Mouse (Mus musculus): ENCODE data around the gene Zscan20. TPM values are rescaled to one million over a fixed set of nuclear protein-coding genes. Genes with fewer than 3 reads are reported as not detected.
A peak's percentile ranks its signal among the peaks of the same experiment; 100 is the strongest.
"Not testable (repeated sequence)": the region's sequence is repeated elsewhere in the genome, so short reads cannot be mapped to it uniquely, and the experiment has no call there.

The Zscan20 gene
- polyA plus RNA-seq, 1 experiment from 2014 or later, result 5.7 TPM

DNA sequence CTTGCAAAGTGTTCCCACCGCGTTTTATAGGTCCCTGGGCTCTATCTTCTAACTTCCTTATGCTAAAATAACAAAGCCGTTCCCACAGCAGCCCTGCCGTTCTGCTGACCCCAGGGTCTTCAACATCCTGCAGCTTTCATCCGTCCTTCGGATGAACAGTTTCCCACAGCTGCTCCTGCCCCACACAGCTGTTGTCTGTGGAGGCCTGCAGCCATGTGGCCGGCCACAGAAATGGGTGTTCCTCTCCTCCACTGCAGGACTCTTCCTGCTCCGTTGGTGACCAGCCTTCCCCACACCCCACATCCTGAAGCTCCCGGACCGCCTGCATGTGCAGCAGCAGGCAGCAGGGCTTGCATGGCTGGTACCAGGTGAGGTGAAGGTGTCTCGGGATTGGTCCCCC is 27.4 kb upstream of the Zscan20 start:
- H3K9ac ChIP-seq (replicated peaks), result no peak overlapping the region
- no peak overlapping the region for H3K4me3 ChIP-seq (replicated peaks)
- H3K4me2 ChIP-seq (replicated peaks), result no peak overlapping the region
- H3K36me3 ChIP-seq, result no peaks in the 10 kb centered on the region
- peaks cover 15% of the 10 kb centered on the region for H3K4me1 ChIP-seq (replicated peaks)
- ATAC-seq, result no peak
- H3K27ac ChIP-seq, result no peak overlapping the region
- no peaks in the 10 kb centered on the region for H3K9me3 ChIP-seq
- H3K27me3 ChIP-seq, result no peaks in the 10 kb centered on the region
- 57% methylated on average over 11 of the region's 11 CpGs for WGBS

- WGBS, result 62% methylated on average over 10 of the region's 10 CpGs
- Histone ChIP-seq H3K27me3 (no peaks in the 10 kb centered on the region), H3K27ac (peak overlapping the region; percentile 7; the same call in 1 of the 2 replicates), H3K36me3 (no peaks in the 10 kb centered on the region), H3K4me1 (replicated peaks) (peaks cover 15% of the 10 kb centered on the region), H3K4me2 (replicated peaks) (no peak overlapping the region), H3K4me3 (replicated peaks) (no peak overlapping the region), H3K9me3 (no peaks in the 10 kb centered on the region), H3K9ac (replicated peaks) (no peak overlapping the region)
- ATAC-seq, result no peak
Measured at GRCm38 (mm10) chr4:128635894-128636585, 26.1 kb upstream of the Zscan20 start.

- H3K27ac ChIP-seq, result no peak overlapping the region
- H3K4me2 ChIP-seq (replicated peaks), result no peak overlapping the region
- H3K36me3 ChIP-seq, result no peaks in the 10 kb centered on the region
- WGBS, result 77% methylated on average over 7 of the region's 7 CpGs
- no peaks in the 10 kb centered on the region for H3K27me3 ChIP-seq
- H3K4me1 ChIP-seq (replicated peaks), result peaks cover 15% of the 10 kb centered on the region
- no peak overlapping the region for H3K9ac ChIP-seq (replicated peaks)
- ATAC-seq, result no peak
- no peaks in the 10 kb centered on the region for H3K9me3 ChIP-seq
- no peak overlapping the region for H3K4me3 ChIP-seq (replicated peaks)
Measured at GRCm38 (mm10) chr4:128635451-128635850, 25.6 kb upstream of the Zscan20 start.

GRCm38 (mm10) chr4:128621109-128621508 is 11.2 kb upstream of the Zscan20 start:
- Histone ChIP-seq H3K27ac (no peak overlapping the region), H3K4me3 (replicated peaks) (no peak overlapping the region), H3K9me3 (no peaks in the 10 kb centered on the region; the same call in 1 of the 2 replicates), H3K36me3 (no peaks in the 10 kb centered on the region), H3K4me1 (replicated peaks) (no peaks in the 10 kb centered on the region), H3K4me2 (replicated peaks) (no peak overlapping the region), H3K9ac (replicated peaks) (no peak overlapping the region), H3K27me3 (no peaks in the 10 kb centered on the region)
- no peak for ATAC-seq
- WGBS, result 91% methylated on average over 8 of the region's 8 CpGs

DNA sequence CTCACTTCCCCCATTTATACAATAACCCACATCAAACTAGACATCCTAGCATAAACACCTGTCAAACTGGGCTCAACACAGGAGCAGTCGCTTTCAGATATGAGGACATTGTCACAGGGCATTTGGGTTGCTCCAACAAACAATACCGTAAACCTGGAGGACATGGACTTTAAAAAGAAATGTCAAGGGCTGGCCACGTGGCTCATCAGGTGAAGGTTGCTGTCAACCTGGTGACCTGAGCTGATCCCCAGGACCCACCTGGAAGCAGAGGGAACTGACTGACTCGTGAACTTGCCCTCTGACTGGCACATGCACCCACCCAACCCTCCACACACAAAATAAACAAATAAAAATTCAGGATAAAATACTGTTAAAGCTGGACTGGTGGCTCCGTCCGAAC is 10.7 kb upstream of the Zscan20 start:
- H3K36me3 ChIP-seq, result no peaks in the 10 kb centered on the region
- no peaks in the 10 kb centered on the region for H3K4me1 ChIP-seq (replicated peaks)
- H3K9ac ChIP-seq (replicated peaks), result no peak overlapping the region
- no peaks in the 10 kb centered on the region; the same call in 1 of the 2 replicates for H3K9me3 ChIP-seq
- H3K4me3 ChIP-seq (replicated peaks), result no peak overlapping the region
- WGBS, result 87% methylated on average over 6 of the region's 6 CpGs
- H3K27ac ChIP-seq, result no peak overlapping the region
- no peaks in the 10 kb centered on the region for H3K27me3 ChIP-seq
- ATAC-seq, result no peak
- no peak overlapping the region for H3K4me2 ChIP-seq (replicated peaks)

- Histone ChIP-seq H3K4me2 (replicated peaks) (no peak overlapping the region), H3K27me3 (no peaks in the 10 kb centered on the region), H3K4me3 (replicated peaks) (no peak overlapping the region), H3K27ac (no peak overlapping the region), H3K4me1 (replicated peaks) (no peaks in the 10 kb centered on the region), H3K36me3 (no peaks in the 10 kb centered on the region), H3K9me3 (no peaks in the 10 kb centered on the region), H3K9ac (replicated peaks) (no peak overlapping the region)
- WGBS, result 55% methylated on average over 2 of the region's 2 CpGs
- no peak for ATAC-seq
Measured at GRCm38 (mm10) chr4:128618963-128619362, 9.1 kb upstream of the Zscan20 start.

DNA sequence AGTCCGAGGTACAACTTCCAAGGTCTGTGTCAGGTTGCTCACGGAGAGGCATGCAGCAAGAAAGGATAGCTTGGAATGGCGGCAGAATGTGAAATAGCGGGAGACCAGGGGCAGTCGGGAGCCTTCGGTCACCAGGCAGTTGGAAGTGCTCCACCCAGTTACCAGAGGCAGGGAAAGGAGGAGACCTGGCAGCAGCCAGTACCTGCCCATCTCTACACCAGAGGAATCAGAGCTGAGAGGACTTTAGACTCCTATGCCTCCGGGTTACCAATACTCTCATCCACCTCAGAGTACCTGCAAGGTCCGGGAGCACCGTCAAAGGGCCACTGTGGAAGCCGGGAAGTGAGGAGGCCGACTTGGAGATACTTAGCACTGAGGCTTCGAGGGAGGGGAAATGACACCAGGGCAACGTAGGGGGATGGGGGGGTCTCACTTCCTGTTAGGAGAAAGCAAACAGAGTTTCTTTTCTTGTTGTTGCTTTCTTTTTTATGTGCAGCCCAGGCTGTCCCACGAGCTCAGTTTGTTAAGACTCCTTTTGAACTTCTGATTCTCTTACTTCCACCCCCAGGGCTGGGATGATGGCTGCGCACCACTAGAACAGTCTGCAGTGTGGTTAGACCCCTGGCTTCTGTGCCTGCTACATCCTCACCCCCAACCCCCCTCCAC is 8.5 kb upstream of the Zscan20 start, which contains the start of gene Tlr12:
TSS of gene Tlr12 (minus strand) at position 374 of the 666 bp plus-strand sequence.
- no peak within 1 kb of the TSS for H3K4me2 ChIP-seq (replicated peaks)
- H3K4me1 ChIP-seq (replicated peaks), result no peaks in the 10 kb centered on the region
- H3K9me3 ChIP-seq, result no peaks in the 10 kb centered on the region

DNA sequence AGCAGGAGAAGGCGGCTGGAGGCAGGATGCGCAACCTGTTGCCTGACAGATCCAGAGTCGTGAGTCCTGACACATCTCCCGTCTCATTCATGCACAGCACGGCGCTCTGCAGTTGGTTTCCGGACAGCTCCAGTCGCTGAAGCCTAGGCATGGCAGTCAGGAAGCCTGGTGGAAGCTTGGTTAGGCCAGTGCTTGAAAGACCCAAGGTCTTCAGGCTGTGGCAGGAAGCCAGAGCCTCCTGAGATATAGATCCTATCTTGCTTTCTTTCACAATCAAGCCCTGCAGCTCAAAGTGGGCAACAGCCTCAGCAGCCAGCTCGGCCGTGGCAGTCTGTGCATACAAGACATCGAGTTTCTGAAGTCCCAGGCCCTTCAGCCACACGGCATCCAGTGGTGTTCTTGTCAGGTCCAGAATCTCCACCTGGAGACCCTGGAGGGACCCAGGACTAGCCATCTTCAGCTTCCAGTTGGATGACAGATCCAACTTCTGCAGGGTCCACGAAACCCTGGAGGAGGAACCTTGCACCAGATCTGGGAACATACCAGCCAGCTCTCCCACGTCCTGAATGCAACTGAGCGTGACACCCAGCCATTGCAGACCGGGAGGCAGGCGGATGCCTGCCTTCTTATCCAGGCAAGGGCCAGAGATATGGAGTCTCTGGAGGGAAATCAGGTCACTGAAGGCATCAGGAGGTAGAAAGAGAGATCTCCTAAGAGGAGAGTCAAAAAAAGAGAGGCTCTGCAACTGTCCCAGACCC is 7.6 kb upstream of the Zscan20 start:
- no peaks in the 10 kb centered on the region for H3K4me1 ChIP-seq (replicated peaks)
- ATAC-seq, result no peak
- H3K27ac ChIP-seq, result no peak overlapping the region
- no peaks in the 10 kb centered on the region for H3K9me3 ChIP-seq
- WGBS, result 67% methylated on average over 17 of the region's 17 CpGs
- no peak overlapping the region for H3K9ac ChIP-seq (replicated peaks)
- no peak overlapping the region for H3K4me3 ChIP-seq (replicated peaks)
- H3K27me3 ChIP-seq, result no peaks in the 10 kb centered on the region
- no peaks in the 10 kb centered on the region for H3K36me3 ChIP-seq
- H3K4me2 ChIP-seq (replicated peaks), result no peak overlapping the region

More for the DNA sequence above, 8.5 kb upstream of the Zscan20 start, which contains the start of gene Tlr12:
- 76% methylated on average over 15 of the region's 15 CpGs for WGBS
- Histone ChIP-seq H3K27ac (no peak within 1 kb of the TSS), H3K9ac (replicated peaks) (no peak within 1 kb of the TSS), H3K36me3 (no peaks in the 10 kb centered on the region), H3K4me3 (replicated peaks) (no peak within 1 kb of the TSS), H3K27me3 (no peaks in the 10 kb centered on the region)
- ATAC-seq, result no peak

DNA sequence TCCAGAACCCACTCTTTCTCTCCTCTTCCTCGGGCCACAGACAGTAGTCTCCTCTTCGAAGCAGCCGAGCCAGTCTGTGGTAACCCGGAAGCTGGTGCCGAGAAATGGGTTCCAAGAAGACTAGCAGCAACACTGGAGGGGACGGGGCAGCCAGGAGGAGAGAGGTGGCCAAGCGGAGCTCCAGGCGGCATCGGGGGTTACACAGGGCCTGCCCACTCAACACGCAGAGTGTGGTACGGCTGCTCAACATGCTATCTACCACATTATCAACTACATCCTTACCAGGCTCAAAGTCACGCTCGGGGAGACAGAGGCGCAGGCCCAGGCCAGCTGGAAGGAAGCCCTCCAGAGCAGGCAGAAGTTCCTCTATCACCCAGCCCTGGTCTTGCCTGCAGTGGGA is 5.9 kb upstream of the Zscan20 start:
- Histone ChIP-seq H3K4me1 (replicated peaks) (peaks cover under 1% of the 10 kb centered on the region; the same call in 1 of the 2 replicates), H3K4me3 (replicated peaks) (no peak overlapping the region), H3K9ac (replicated peaks) (no peak overlapping the region), H3K27me3 (no peaks in the 10 kb centered on the region), H3K4me2 (replicated peaks) (no peak overlapping the region), H3K36me3 (no peaks in the 10 kb centered on the region), H3K27ac (no peak overlapping the region), H3K9me3 (no peaks in the 10 kb centered on the region)
- ATAC-seq, result no peak
- WGBS, result 90% methylated on average over 14 of the region's 14 CpGs

DNA sequence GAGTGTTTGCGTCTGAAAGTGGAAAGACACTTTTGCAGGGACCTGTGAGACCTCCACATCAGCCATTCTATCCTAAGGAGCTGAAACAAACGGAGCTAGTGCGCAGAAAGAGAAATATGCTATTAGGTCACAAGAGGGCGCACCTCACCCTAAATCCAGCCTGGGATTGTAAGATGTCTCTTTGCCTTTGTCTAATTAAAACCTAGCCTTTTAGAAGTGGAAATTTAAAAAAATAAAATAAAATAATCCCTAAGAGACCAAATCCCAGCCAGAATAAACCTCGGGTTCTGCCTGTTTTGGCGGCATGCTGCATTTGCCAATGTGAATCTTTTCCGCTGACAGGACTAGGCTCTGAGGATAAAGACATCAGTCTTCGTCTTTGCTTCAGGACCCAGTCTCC is 3.4 kb upstream of the Zscan20 start:
- no peak overlapping the region for H3K9ac ChIP-seq (replicated peaks)
- 19% methylated on average over 8 of the region's 8 CpGs for WGBS
- no peak overlapping the region for H3K4me3 ChIP-seq (replicated peaks)
- no peaks in the 10 kb centered on the region for H3K36me3 ChIP-seq
- peaks cover 16% of the 10 kb centered on the region for H3K4me1 ChIP-seq (replicated peaks)
- no peaks in the 10 kb centered on the region for H3K27me3 ChIP-seq
- H3K27ac ChIP-seq, result no peak overlapping the region
- H3K4me2 ChIP-seq (replicated peaks), result no peak overlapping the region
- H3K9me3 ChIP-seq, result no peaks in the 10 kb centered on the region
- ATAC-seq, result no peak

- H3K4me2 ChIP-seq (replicated peaks); H3K9me3 ChIP-seq; H3K27me3 ChIP-seq; H3K9ac ChIP-seq (replicated peaks); ATAC-seq; H3K4me3 ChIP-seq (replicated peaks); H3K27ac ChIP-seq; H3K36me3 ChIP-seq: not testable (repeated sequence)
- WGBS, result 82% methylated on average over 3 of the region's 3 CpGs
- H3K4me1 ChIP-seq (replicated peaks), result peaks cover 18% of the 10 kb centered on the region
Measured at GRCm38 (mm10) chr4:128611726-128612125, 1.8 kb upstream of the Zscan20 start.

GRCm38 (mm10) chr4:128610706-128611105 is 808 bp upstream of the Zscan20 start:
- peak overlapping the region; percentile 63 for H3K4me3 ChIP-seq (replicated peaks)
- H3K9ac ChIP-seq (replicated peaks), result no peak overlapping the region
- H3K27ac ChIP-seq, result no peak overlapping the region
- no peaks in the 10 kb centered on the region for H3K36me3 ChIP-seq
- H3K4me2 ChIP-seq (replicated peaks), result peak overlapping the region; percentile 74
- WGBS, result 20% methylated on average over 10 of the region's 10 CpGs
- no peak for ATAC-seq
- no peaks in the 10 kb centered on the region for H3K9me3 ChIP-seq
- peaks cover 18% of the 10 kb centered on the region for H3K4me1 ChIP-seq (replicated peaks)
- no peaks in the 10 kb centered on the region for H3K27me3 ChIP-seq

All from midbrain, embryonic 13.5 days (tissue).